Mouse (Mus musculus): ENCODE data around the gene Slc22a17. TPM values are rescaled to one million over a fixed set of nuclear protein-coding genes. Genes with fewer than 3 reads are reported as not detected.

The Slc22a17 gene
- polyA plus RNA-seq, 1 experiment = 29.0 TPM

DNA sequence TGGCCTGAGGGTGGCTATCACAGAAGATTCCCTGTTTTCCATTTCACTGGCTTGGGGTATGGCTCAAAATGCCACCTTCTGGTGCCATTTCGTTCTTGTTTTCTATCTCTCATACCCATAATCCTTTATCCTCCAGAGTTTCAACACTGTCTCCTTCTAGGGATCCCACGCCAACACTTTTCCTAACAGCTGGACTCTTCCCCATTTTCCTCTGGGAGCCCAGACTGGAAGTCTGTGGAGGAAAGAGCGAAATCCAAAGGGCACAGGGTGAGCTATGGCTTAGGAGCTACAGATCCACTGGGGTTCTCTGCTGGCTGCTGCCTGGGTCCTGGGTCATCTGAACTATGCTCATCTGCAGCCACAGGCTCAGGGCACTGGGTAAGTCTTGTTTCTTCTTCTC, 38.8 kb downstream of the Slc22a17 start:
- Histone ChIP-seq H3K36me3 (ENCODE audit: control insufficient read depth, insufficient read depth, low read length, poor library complexity, severe bottlenecking) (no peaks in the 10 kb centered on the region), H3K4me3 (ENCODE audit: low read depth, low read length) (no peak overlapping the region), H3K27me3 (ENCODE audit: control insufficient read depth, insufficient read depth, low read length, poor library complexity, severe bottlenecking) (no peaks in the 10 kb centered on the region), H3K9ac (ENCODE audit: low read depth, poor library complexity, severe bottlenecking) (no peak overlapping the region), H3K27ac (ENCODE audit: insufficient read depth, low read length) (no peak overlapping the region), H3K9me3 (replicated peaks; ENCODE audit: control insufficient read depth, insufficient read depth, low read length, poor library complexity, severe bottlenecking) (no peaks in the 10 kb centered on the region), H3K4me1 (ENCODE audit: control insufficient read depth, insufficient read depth, low read length) (no peaks in the 10 kb centered on the region)
- TF ChIP-seq CTCF (IDR thresholded peaks at IDR 0.05; ENCODE audit: low read depth, low read length) (no peak), POLR2A (IDR thresholded peaks at IDR 0.05; ENCODE audit: insufficient read depth, low read length) (no peak), EP300 (IDR thresholded peaks at IDR 0.05; ENCODE audit: insufficient read depth, low read depth, low read length) (no peak)

DNA sequence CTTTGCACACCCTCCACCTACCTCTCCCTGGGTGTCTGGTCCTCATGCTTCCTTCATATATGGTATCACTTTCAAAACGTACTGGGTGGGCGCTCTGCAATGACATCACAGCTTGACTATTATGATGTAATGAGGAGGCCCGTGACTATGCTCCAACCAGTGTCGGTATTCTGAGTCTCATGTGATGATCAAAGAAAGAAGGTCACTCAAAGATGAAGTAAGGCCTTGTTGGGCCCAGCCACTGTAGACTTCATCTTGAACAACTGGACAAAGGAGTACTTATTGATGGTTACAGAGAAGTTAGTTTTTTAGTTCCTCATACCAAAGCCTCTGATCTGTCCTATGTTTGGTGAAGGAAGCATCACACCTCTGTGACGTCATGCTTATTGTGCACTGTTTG, 42.1 kb downstream of the Slc22a17 start, which contains the start of gene Homez:
Gene Homez (minus strand): TSS at position 101 of the 400 bp plus-strand sequence.
- Histone ChIP-seq H3K27me3 (ENCODE audit: control insufficient read depth, insufficient read depth, low read length, poor library complexity, severe bottlenecking) (no peaks in the 10 kb centered on the region), H3K36me3 (ENCODE audit: control insufficient read depth, insufficient read depth, low read length, poor library complexity, severe bottlenecking) (no peaks in the 10 kb centered on the region), H3K4me1 (ENCODE audit: control insufficient read depth, insufficient read depth, low read length) (no peaks in the 10 kb centered on the region), H3K4me3 (ENCODE audit: low read depth, low read length) (no peak within 1 kb of the TSS), H3K9me3 (replicated peaks; ENCODE audit: control insufficient read depth, insufficient read depth, low read length, poor library complexity, severe bottlenecking) (no peaks in the 10 kb centered on the region), H3K9ac (ENCODE audit: low read depth, poor library complexity, severe bottlenecking) (no peak within 1 kb of the TSS), H3K27ac (ENCODE audit: insufficient read depth, low read length) (no peak within 1 kb of the TSS)
- TF ChIP-seq EP300 (IDR thresholded peaks at IDR 0.05; ENCODE audit: insufficient read depth, low read depth, low read length) (no peak), CTCF (IDR thresholded peaks at IDR 0.05; ENCODE audit: low read depth, low read length) (no peak), POLR2A (IDR thresholded peaks at IDR 0.05; ENCODE audit: insufficient read depth, low read length) (no peak)

DNA sequence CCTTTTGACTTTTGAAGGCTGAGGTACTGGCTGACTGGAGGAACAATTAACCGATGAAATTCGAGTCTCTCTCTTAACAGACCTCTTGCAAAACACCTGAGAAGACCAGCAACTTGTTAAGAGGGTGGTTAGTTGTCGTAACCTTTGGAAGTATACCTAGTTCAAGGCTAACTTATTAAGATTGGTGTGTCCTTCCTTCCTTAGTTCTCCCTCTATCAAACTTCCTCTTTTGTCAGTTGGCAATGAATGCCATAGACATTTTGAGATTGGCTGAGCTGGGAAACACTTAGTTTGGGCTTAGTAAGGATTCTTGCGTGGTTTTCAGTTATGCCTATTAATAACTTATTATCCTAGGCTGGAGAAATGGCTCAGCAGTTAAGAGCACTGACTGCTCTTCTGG, 44.9 kb downstream of the Slc22a17 start:
- H3K9me3 ChIP-seq (replicated peaks; ENCODE audit: control insufficient read depth, insufficient read depth, low read length, poor library complexity, severe bottlenecking) = no peaks in the 10 kb centered on the region
- H3K4me3 ChIP-seq (ENCODE audit: low read depth, low read length) = no peak overlapping the region
- no peaks in the 10 kb centered on the region for H3K36me3 ChIP-seq (ENCODE audit: control insufficient read depth, insufficient read depth, low read length, poor library complexity, severe bottlenecking)
- H3K27me3 ChIP-seq (ENCODE audit: control insufficient read depth, insufficient read depth, low read length, poor library complexity, severe bottlenecking) = no peaks in the 10 kb centered on the region
- no peak overlapping the region for H3K27ac ChIP-seq (ENCODE audit: insufficient read depth, low read length)
- TF ChIP-seq EP300 (IDR thresholded peaks at IDR 0.05; ENCODE audit: insufficient read depth, low read depth, low read length) = no peak
- TF ChIP-seq POLR2A (IDR thresholded peaks at IDR 0.05; ENCODE audit: insufficient read depth, low read length) = no peak
- TF ChIP-seq CTCF (IDR thresholded peaks at IDR 0.05; ENCODE audit: low read depth, low read length) = no peak
- no peak overlapping the region for H3K9ac ChIP-seq (ENCODE audit: low read depth, poor library complexity, severe bottlenecking)
- no peaks in the 10 kb centered on the region for H3K4me1 ChIP-seq (ENCODE audit: control insufficient read depth, insufficient read depth, low read length)

DNA sequence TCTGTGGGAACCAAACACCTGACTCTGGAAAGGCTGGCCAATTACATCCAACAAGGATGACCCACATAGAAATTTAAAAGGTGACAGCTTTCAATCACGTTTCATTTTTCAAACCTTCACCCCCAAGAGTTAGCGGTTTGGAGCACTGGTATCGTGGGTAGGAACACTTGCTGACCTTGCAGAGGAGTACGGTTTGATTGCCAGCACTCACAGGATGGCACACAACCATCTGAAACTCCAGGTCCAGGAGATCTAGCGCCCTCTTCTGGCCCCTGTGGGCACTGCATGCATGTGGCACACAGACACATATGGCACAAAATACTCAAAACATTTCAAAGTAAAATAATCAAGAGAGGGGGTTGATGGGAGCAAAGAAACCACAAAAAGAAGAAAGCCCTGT, 46.0 kb downstream of the Slc22a17 start:
- H3K9ac ChIP-seq (ENCODE audit: low read depth, poor library complexity, severe bottlenecking) = no peak overlapping the region
- H3K4me1 ChIP-seq (ENCODE audit: control insufficient read depth, insufficient read depth, low read length) = no peaks in the 10 kb centered on the region
- H3K27ac ChIP-seq (ENCODE audit: insufficient read depth, low read length) = no peak overlapping the region
- no peaks in the 10 kb centered on the region for H3K9me3 ChIP-seq (replicated peaks; ENCODE audit: control insufficient read depth, insufficient read depth, low read length, poor library complexity, severe bottlenecking)
- peak; percentile 95 for TF ChIP-seq CTCF (IDR thresholded peaks at IDR 0.05; ENCODE audit: low read depth, low read length)
- TF ChIP-seq POLR2A (IDR thresholded peaks at IDR 0.05; ENCODE audit: insufficient read depth, low read length) = no peak
- no peaks in the 10 kb centered on the region for H3K36me3 ChIP-seq (ENCODE audit: control insufficient read depth, insufficient read depth, low read length, poor library complexity, severe bottlenecking)
- H3K4me3 ChIP-seq (ENCODE audit: low read depth, low read length) = no peak overlapping the region
- no peaks in the 10 kb centered on the region for H3K27me3 ChIP-seq (ENCODE audit: control insufficient read depth, insufficient read depth, low read length, poor library complexity, severe bottlenecking)

DNA sequence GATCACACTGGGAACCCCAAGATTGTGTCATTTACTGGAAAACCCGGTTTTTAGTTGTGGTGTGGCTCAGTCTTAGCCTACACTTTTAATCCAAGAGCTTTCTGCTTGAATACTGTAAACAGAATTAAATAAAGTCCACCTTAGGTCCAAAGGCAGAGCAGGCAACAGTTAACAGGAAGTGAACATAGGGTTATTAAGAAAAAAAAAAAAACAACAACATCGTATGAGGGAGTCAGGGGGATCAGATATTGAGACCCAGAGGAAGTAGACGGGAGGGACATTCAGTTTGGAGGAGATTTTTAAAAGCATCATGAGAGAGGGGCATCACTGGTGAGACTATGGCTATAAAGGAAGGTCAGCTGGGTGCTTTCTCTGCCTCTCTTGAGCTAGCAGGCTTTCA, 46.7 kb downstream of the Slc22a17 start:
- Histone ChIP-seq H3K4me1 (ENCODE audit: control insufficient read depth, insufficient read depth, low read length) (no peaks in the 10 kb centered on the region), H3K36me3 (ENCODE audit: control insufficient read depth, insufficient read depth, low read length, poor library complexity, severe bottlenecking) (no peaks in the 10 kb centered on the region), H3K9ac (ENCODE audit: low read depth, poor library complexity, severe bottlenecking) (no peak overlapping the region), H3K27ac (ENCODE audit: insufficient read depth, low read length) (no peak overlapping the region), H3K4me3 (ENCODE audit: low read depth, low read length) (no peak overlapping the region), H3K9me3 (replicated peaks; ENCODE audit: control insufficient read depth, insufficient read depth, low read length, poor library complexity, severe bottlenecking) (no peaks in the 10 kb centered on the region), H3K27me3 (ENCODE audit: control insufficient read depth, insufficient read depth, low read length, poor library complexity, severe bottlenecking) (no peaks in the 10 kb centered on the region)
- TF ChIP-seq EP300 (IDR thresholded peaks at IDR 0.05; ENCODE audit: insufficient read depth, low read depth, low read length) = no peak
- TF ChIP-seq CTCF (IDR thresholded peaks at IDR 0.05; ENCODE audit: low read depth, low read length) = no peak
- TF ChIP-seq POLR2A (IDR thresholded peaks at IDR 0.05; ENCODE audit: insufficient read depth, low read length) = no peak

DNA sequence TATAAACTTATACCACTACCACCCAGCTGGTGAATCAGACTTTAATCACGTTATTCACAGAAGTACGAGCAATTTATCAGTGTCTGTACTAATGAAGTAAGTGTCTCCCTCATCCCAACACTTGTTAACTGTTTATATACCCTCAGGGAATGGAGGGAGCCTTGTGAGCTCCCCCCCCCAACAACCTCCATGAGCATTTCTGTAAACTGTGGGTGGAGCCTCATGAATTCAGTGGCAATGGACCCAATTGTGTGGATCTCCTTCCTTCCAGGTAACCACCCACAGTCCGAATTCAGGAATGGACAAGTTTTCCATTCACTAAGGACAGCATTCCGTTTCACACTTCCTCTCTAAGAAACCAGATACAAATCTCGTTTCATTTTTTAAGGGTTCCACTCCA, 47.3 kb downstream of the Slc22a17 start:
- Histone ChIP-seq H3K4me1 (ENCODE audit: control insufficient read depth, insufficient read depth, low read length) (no peaks in the 10 kb centered on the region), H3K36me3 (ENCODE audit: control insufficient read depth, insufficient read depth, low read length, poor library complexity, severe bottlenecking) (no peaks in the 10 kb centered on the region), H3K4me3 (ENCODE audit: low read depth, low read length) (no peak overlapping the region), H3K27ac (ENCODE audit: insufficient read depth, low read length) (no peak overlapping the region), H3K27me3 (ENCODE audit: control insufficient read depth, insufficient read depth, low read length, poor library complexity, severe bottlenecking) (no peaks in the 10 kb centered on the region), H3K9me3 (replicated peaks; ENCODE audit: control insufficient read depth, insufficient read depth, low read length, poor library complexity, severe bottlenecking) (no peaks in the 10 kb centered on the region), H3K9ac (ENCODE audit: low read depth, poor library complexity, severe bottlenecking) (no peak overlapping the region)
- TF ChIP-seq CTCF (IDR thresholded peaks at IDR 0.05; ENCODE audit: low read depth, low read length) (no peak), EP300 (IDR thresholded peaks at IDR 0.05; ENCODE audit: insufficient read depth, low read depth, low read length) (no peak), POLR2A (IDR thresholded peaks at IDR 0.05; ENCODE audit: insufficient read depth, low read length) (no peak)

Measured in ES-Bruce4 (cell line).